Mouse (Mus musculus) retina, adult 2 months (tissue): ENCODE results near the gene Fkbpl.

Experiments
- DNase-seq: peaks from one replicate; pipeline ENCODE4 v3.0.0-alpha.2; 2012; ENCODE audit warnings: low read depth, low spot score

Gene Fkbpl

DNA sequence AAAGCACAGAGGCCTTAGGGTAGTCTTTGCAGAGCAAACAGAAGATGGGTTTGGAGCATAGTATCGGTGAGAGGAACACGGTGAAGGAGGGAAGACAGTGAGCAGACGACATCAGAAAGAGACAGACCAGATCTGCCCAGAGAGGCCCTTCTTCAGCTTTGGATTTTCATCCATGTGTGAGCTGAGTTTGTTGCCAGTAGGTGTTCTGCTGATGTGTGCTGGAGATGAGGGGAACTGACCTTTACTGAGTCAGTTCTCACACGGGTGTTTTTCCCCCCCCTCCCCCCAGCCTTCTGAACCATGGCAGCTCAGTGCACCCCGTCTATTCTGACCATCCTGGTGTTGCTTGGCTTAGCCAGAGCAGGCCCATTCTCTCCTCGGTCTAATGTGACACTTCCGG lies 25.7 kb downstream of the Fkbpl start, which contains the start of gene Tnxb:
Gene Tnxb (plus strand): TSS at position 301 of the 400 bp plus-strand sequence.
- DNase-seq = no peak

GRCm38 (mm10) chr17:34671151-34672066 lies 26.8 kb downstream of the Fkbpl start:
- no peak for DNase-seq

DNA sequence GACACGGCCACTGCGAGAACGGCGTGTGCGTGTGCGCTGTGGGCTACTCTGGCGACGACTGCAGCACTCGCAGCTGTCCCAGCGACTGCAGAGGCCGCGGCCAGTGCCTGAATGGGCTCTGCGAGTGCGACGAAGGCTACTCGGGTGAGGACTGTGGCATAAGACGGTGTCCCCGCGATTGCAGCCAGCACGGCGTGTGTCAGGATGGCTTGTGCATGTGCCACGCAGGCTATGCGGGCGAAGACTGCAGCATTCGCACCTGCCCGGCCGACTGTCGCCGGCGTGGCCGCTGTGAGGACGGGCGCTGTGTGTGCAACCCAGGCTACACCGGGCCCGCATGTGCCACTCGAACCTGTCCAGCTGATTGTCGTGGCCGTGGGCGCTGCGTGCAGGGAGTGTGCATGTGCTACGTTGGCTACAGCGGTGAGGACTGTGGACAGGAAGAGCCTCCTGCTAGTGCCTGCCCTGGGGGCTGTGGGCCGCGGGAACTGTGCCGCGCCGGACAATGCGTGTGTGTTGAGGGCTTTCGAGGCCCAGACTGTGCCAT lies 27.8 kb downstream of the Fkbpl start:
- DNase-seq = no peak

DNA sequence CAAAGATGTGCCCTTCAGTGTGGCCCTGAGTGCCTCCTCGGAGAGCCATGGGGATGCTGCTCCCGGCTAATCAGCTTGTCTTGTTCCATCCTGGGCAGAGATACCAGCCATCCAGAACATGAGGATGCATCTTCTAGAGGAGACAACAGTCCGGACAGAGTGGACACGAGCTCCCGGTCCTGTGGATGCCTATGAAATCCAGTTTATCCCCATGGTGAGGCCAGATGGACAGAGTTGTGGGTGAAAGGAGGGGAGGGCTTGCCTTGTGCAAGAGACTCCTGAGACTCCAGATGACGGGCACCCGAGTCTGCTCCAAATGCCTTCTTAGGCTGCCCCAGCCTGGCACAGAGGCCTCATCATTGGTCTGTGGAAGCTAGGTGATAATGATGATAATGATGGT lies 28.6 kb downstream of the Fkbpl start:
- no peak for DNase-seq

DNA sequence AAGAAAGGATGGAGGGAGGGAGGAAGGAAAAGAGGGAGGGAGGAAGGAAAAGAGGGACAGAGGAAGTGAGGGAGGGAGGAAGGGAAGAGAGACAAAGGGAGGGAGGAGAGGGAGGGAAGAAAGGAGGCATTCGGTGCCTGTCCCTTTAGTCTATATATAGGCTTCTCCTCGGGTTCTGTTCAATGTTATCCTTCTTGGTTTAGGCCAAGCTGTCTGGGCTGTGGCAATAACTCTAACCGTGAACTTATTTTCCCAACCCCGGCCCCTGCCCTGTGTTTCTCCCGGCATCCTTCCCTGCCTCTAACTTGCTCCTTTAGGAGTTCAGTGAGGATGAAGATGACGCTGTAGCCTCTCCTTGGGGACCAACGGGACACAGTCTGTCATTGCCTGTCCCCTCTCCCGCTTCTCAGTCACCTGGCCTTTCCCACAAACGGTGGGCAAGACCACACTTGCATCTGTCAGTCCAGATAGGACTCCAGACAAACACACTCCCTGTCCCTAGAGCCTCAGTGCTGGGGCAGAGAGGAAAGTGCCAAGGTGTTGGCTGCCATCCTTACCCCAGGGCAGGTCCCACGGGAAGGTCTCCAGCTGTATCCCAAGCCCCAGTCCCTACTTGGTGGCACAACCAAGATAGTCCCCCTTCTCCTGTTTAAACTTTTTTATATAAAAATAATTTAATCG lies 30.1 kb downstream of the Fkbpl start:
- DNase-seq = no peak

DNA sequence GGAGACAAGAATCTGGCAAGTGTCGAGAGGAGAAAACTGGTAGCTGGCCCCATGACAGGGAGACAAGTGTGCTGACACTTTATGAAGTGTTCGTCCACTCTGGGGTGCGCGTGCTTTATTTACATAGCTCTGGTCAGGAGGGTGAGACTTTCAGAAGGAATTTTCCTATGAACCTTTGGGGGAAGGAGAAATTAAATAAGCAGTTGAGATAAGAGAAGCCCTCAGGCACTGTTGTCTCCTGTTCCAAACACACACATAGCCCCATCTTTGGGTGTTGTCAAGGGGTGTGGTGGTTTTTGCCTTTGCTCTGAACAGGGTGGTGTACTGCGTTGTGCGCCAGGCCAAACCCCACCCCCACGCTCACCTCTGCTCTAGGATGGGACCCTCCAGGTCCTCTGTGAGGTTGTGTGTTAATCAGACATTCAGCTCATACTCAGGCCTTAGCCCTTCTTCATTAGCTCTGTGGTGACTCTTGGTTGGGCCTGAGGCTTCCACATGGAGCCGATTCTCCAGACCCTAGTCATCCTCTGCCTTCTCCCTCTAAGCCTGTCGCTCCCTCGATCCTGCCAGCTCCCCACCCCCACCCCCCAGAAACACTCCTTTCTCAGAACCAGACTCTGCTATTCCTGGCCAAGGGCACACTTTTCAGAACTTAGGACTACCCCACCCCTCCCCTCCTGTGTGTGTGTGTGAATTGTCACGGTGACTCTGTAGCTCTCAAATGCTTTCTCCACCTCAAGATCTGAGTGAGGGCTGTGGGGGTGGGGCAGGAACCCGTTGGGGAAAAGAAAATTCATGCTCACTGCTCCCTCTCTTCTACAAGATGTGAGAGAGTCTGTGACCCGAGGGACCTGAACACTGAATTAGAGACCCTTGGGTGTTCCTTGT lies 30.9 kb downstream of the Fkbpl start:
- no peak for DNase-seq

DNA sequence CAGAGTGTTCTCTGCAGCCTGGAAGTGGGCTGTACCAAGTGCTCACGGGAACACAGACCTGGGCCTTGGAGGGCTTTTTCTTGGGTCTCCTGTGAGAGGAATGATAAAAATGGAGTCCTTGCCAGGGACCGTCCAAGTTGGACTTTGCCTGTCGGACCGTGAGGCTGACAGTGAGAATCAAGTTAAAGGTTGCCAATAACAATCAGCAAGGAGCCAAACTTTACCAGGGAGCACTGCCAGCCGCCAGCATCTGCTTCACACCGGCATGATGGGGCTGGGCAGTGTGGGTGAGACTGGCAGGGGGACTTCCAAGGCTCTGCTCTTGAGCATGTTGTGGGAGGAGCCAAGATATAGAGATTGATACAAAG lies 31.5 kb downstream of the Fkbpl start:
- DNase-seq = no peak

DNA sequence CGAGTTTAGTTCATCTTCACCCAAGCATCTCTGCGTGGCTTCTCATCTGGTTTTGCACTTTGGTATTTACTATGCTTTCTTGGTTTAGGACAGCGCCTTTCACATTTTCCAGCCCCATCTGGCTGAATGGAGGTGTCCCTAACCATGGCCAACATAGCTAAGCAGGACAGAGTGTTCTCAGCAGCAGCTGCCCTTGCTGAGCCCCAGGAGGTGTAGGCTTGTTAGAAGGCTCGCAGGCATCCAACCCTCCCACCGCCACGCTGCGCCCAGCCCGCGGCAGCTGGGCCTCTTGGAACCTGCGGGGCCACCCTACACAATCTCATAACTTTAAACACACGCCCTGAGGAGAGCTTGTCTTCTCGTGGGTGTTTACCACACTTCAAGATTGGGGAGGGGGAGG lies 32.1 kb downstream of the Fkbpl start:
- no peak for DNase-seq

- DNase-seq = no peak
Measured at GRCm38 (mm10) chr17:34680191-34680590, 35.6 kb downstream of the Fkbpl start.

- DNase-seq = no peak
Measured at GRCm38 (mm10) chr17:34680621-34681020, 36.1 kb downstream of the Fkbpl start.

DNA sequence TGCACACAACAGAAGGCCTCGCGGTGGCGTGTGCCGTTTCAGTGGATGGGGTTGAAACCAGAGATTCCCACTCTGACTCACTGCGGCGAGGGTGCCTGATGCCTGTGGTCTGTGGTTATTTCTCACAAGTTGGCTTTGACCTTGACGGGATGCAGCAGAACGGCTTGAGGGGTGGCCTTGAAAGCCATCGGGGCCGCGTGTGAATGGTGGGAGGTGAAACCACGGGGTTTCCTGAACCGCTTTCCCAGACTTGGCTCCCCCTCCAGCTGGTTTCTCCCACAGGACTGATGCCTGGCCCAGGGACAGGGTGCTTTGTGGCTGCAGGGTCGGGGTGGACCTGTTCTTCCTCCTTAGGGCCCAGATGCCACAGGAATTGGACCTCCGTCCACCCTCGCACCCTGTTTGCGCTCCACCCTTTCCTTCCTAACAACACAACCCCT lies 36.6 kb downstream of the Fkbpl start:
- DNase-seq = no peak

- DNase-seq = no peak
Measured at GRCm38 (mm10) chr17:34681881-34682536, 37.4 kb downstream of the Fkbpl start.

- DNase-seq = no peak
Measured at GRCm38 (mm10) chr17:34683179-34683578, 38.6 kb downstream of the Fkbpl start.

DNA sequence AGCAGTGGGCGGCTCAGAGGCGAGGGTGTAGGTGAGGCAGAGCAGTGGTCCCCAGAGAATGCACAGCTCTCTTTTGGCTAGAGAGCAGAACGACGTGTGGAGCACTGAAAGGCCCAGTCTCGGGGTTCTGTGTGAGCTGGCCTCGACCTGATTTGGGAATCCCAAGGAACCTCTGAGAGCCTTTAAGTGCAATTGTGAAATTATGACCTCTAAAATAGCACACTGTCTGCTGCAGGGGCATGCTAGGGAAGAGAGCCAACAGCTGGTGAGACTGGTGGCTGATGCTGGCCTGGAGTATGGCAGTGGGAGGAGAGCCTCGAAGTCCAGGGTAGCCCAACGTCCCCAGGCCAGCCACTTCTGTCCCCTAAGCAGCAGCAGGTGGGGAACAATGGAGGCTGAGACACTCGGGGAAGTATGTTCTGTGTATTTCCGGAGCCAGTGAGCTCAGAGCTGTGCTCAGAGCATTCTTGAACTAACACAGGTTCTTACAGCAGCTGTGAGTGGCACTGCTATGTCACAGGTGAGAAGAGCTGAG lies 39.2 kb downstream of the Fkbpl start:
- DNase-seq = no peak

DNA sequence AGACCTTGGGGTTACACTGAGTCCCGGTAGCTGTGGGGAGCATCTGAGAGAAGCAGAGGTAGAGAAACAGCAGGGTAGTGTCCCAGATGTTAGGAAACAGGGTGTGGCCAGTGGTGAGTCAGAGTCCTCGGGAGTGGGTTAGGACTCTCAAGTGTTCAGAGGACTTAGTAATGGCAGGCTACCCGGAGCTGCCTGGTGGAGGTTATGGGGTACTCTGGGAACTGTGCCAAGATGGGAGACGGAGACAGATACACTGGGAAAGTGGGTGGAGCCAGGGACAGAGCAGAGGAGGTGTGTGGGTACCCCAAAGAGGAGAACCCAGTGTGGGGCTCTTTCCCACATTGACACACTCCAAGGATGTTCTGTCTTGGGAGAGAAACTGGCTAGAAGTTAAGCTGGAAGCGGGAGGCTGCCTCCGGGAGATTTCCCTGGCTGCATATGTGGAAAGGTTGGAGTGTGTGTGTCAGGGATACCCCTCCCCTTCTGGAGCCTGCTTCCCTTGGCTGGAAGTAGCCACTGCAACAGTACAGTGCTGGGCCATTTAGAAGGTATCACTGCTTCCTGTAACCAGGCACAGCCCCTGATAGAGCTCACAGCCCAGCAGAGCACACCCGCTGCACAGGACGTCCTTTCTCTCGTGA lies 39.8 kb downstream of the Fkbpl start:
- no peak for DNase-seq

DNA sequence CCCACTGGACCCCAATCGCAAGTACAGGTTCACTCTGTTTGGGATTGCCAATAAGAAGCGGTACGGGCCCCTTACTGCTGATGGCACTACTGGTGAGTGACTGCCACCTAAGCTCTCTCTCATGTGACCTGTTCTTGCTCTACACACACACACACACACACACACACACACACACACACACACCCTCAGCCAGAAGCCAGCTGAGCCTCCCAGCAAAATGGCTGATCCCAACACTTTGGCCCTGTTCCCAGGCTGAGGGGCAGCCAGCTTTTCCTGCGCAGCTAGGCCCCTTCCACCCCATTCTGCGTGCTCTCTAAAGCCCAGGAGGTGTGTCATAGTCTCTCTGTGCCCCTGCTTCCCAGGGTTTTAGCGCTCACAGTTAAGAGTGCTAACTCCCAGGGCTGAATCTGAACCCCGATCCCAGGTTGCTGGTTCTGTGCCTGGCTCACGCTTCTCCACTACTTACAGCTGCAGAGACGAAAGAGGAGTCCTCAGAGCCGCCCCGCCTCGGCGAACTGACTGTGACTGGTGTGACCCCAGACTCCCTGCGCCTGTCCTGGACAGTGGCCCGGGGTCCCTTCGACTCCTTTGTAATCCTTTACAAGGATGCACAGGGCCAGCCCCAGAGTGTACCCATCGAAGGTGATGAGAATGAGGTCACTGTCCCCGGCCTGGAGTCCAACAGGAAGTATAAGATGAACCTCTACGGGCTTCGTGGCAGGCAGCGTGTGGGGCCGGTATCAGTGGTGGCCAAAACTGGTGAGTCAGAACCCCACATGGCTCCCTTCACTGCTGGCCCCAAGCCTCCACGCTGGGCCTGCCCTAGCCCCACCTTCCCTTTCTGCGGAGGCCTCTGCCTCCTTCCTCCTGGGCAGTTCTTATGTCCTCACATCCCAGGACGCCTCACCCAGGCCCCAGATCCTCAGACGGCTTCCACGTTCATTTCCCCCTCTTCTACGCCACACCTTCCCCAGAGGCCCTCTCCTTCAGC lies 40.9 kb downstream of the Fkbpl start:
- DNase-seq = no peak

- DNase-seq = no peak
Measured at GRCm38 (mm10) chr17:34688889-34689288, 44.3 kb downstream of the Fkbpl start.

DNA sequence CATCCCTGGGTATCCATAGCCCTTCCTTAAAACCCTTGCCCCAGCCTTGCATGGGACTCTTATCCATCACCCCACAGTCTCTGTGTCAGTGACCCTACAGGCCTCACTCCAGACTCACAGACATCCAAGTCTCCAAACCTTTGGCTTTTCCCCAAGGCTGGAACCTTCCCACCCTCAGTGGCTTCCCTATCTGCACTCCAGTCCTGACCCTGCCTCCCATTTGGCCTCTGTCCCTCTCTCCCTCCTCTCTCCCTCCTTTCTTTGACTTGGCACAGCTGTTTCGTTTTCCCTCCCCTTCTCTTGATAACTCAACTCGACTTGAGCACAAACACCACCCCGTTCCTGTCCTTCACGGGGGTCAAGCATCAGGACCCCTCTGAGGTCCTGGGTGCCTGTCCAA lies 45.9 kb downstream of the Fkbpl start:
- no peak for DNase-seq

DNA sequence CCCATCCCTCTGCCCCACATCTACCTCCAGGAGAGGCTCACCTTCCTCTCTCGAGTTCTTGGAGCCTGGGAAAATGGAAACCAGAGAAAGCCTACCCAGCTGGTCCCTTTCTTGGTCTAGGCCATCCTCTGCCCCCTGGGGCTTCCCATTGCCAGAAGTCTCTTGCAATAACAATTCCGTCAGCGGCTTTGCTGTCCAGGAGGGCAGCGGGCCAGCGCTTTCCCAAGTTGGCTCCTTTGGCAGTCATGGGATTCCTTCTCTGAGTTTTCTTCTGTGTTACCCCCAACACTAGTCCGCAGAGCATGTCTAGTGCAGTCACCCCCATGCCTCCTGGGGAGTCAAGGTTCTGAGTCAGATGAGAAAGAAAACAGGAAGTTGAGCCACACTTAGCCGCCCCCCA lies 48.3 kb downstream of the Fkbpl start:
- DNase-seq = no peak
